Mouse (Mus musculus) myocyte (in vitro differentiated cells): Measurements from ENCODE around the gene Ncf4. TPM values are rescaled to one million over a fixed set of nuclear protein-coding genes. Genes with fewer than 3 reads are reported as not detected.
A peak's percentile ranks its signal among the peaks of the same experiment; 100 is the strongest.

Experiments
- H3K27me3 ChIP-seq: one replicate; pipeline ENCODE4 v1.6.1; 2011; ENCODE audit not compliant: control insufficient read depth, insufficient read depth, insufficient read length
- H3K36me3 ChIP-seq: one replicate; pipeline ENCODE4 v1.6.1; 2011; ENCODE audit not compliant: control insufficient read depth, insufficient read depth
- H3K4me2 ChIP-seq: one replicate; pipeline ENCODE4 v1.6.1; 2011; ENCODE audit warnings: low read depth, control low read depth
- H3K4me3 ChIP-seq: one replicate; pipeline ENCODE4 v1.5.1; 2011; ENCODE audit warnings: mild to moderate bottlenecking, control low read depth, moderate library complexity
- H3K79me2 ChIP-seq: one replicate; pipeline ENCODE4 v1.6.1; 2011; ENCODE audit not compliant: control insufficient read depth, insufficient read depth
- H3ac ChIP-seq: one replicate; pipeline ENCODE4 v1.6.1; 2011; ENCODE audit not compliant: control insufficient read depth, insufficient read length
- CEBPB ChIP-seq: IDR thresholded peaks from 2 replicates; pipeline ENCODE4 v1.6.1; 2011; ENCODE audit warnings: mild to moderate bottlenecking, moderate library complexity; ENCODE audit not compliant: poor library complexity, insufficient read depth, severe bottlenecking
- E2F4 ChIP-seq: IDR thresholded peaks from one replicate; pipeline ENCODE4 v1.6.1; 2011; ENCODE audit warnings: mild to moderate bottlenecking, control low read depth, moderate library complexity; ENCODE audit not compliant: insufficient read depth
- MAX ChIP-seq: IDR thresholded peaks from one replicate; pipeline ENCODE4 v1.6.1; 2011; ENCODE audit warnings: low read depth, mild to moderate bottlenecking, control low read depth
- MYOD1 ChIP-seq, 3 experiments: IDR thresholded peaks; one replicate each; pipeline ENCODE4 v1.6.1; 2011; ENCODE audit warnings: control low read depth in 2 of 3, low read depth in 2 of 3, mild to moderate bottlenecking in 2 of 3, moderate library complexity in 1 of 3; ENCODE audit not compliant: insufficient read length in 2 of 3, control insufficient read depth in 1 of 3
- MYOG ChIP-seq, 3 experiments: IDR thresholded peaks; one replicate each; pipeline ENCODE4 v1.6.1; 2011; ENCODE audit warnings: control low read depth in 2 of 3, low read depth in 2 of 3, mild to moderate bottlenecking in 2 of 3; ENCODE audit not compliant: insufficient read length in 2 of 3, control insufficient read depth in 1 of 3, insufficient read depth in 1 of 3
- POLR2A ChIP-seq: IDR thresholded peaks from one replicate; pipeline ENCODE4 v1.6.1; 2011; ENCODE audit warnings: low read depth, mild to moderate bottlenecking, control low read depth, moderate library complexity; ENCODE audit not compliant: insufficient read length
- POLR2AphosphoS2 ChIP-seq: IDR thresholded peaks from one replicate; pipeline ENCODE4 v1.6.1; 2011; ENCODE audit warnings: low read depth, control low read depth; ENCODE audit not compliant: insufficient read length
- REST ChIP-seq: IDR thresholded peaks from one replicate; pipeline ENCODE4 v1.6.1; 2011; ENCODE audit warnings: mild to moderate bottlenecking, control low read depth, moderate library complexity; ENCODE audit not compliant: insufficient read depth, insufficient read length
- SRF ChIP-seq: IDR thresholded peaks from one replicate; pipeline ENCODE4 v1.6.1; 2011; ENCODE audit warnings: low read depth; ENCODE audit not compliant: control insufficient read depth, insufficient read length
- TCF12 ChIP-seq: IDR thresholded peaks from one replicate; pipeline ENCODE4 v1.6.1; 2011; ENCODE audit warnings: mild to moderate bottlenecking, control low read depth; ENCODE audit not compliant: poor library complexity, insufficient read depth, severe bottlenecking
- TCF3 ChIP-seq: IDR thresholded peaks from one replicate; pipeline ENCODE4 v1.6.1; 2011; ENCODE audit warnings: low read depth, control low read depth; ENCODE audit not compliant: insufficient read length
- USF1 ChIP-seq: IDR thresholded peaks from one replicate; pipeline ENCODE4 v1.6.1; 2011; ENCODE audit warnings: low read depth, mild to moderate bottlenecking, control low read depth, moderate library complexity
- polyA plus RNA-seq: library from polyadenylated mRNA; unstranded; fragments of >200 nt; fragmentation: generic; extraction: Trizol; gene quantifications from one replicate; pipeline ENCODE4 v1.2.1, GENCODE M21; 2012; ENCODE audit warnings: missing spikeins

Gene Ncf4
- polyA plus RNA-seq, 1 experiment, result 0.79 TPM

DNA sequence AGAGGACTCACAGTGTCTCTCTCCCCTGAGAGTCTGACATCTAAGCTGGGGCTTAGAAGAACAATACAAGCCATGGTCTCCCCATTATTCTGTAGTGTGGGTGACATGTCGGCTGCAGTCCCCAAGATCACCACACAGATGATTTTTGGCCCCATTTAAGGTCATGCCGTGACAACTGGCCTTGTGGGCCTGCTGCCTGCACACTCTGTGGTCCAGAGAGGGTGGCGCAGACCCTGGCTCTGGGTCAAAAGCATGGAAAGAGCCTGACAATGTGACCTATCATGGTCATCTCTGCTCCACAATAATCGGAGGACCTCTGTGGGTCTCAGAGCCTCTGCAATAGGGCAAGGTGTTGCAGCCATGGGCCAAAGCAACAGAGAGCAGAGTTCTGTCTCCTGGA is 49.1 kb downstream of the Ncf4 start:
- H3K4me2 ChIP-seq, result no peak overlapping the region
- H3K4me3 ChIP-seq, result no peak overlapping the region
- H3K27me3 ChIP-seq, result no peaks in the 10 kb centered on the region
- no peaks in the 10 kb centered on the region for H3K36me3 ChIP-seq
- TF ChIP-seq TCF12, result no peak
- no peak for TF ChIP-seq CEBPB
- no peak for TF ChIP-seq POLR2AphosphoS2
- no peak for TF ChIP-seq USF1
- no peak for TF ChIP-seq MAX
- no peak for TF ChIP-seq E2F4
- no peak for TF ChIP-seq POLR2A
- TF ChIP-seq TCF3, result no peak
- H3ac ChIP-seq, result no peak overlapping the region
- H3K79me2 ChIP-seq, result no peaks in the 10 kb centered on the region

DNA sequence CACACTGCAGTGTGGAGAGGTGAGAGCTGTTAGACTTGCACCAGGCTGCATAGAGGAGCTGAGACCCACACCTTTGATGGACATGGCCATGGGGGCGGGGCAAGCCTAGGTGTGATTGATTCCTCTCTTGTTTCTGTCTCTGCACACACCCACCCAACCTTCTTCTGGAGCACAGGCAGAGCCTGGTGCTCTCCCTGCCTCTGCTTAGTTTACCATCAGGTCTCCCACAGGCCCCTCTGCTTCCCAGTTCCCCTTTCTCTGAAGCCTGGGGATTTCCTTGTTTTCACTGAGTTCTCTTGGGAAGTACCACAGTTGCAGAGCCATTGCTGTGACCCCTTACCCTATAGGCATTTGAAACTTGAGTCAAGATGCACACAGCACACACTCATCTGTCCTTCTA is 54.0 kb downstream of the Ncf4 start:
- TF ChIP-seq POLR2A (no peak), MYOG (IDR thresholded peaks at IDR 0.05; ENCODE audit: control insufficient read depth in 1 of 3, insufficient read depth in 1 of 3, insufficient read length in 2 of 3, low read depth in 2 of 3) (no peak), MAX (no peak), POLR2AphosphoS2 (no peak), TCF3 (no peak), MYOD1 (IDR thresholded peaks at IDR 0.05; ENCODE audit: control insufficient read depth in 1 of 3, insufficient read length in 2 of 3, low read depth in 2 of 3) (no peak), SRF (no peak), USF1 (no peak), CEBPB (no peak), TCF12 (no peak)
- Histone ChIP-seq H3K27me3 (no peaks in the 10 kb centered on the region), H3ac (no peak overlapping the region), H3K79me2 (no peaks in the 10 kb centered on the region), H3K4me3 (no peak overlapping the region), H3K36me3 (no peaks in the 10 kb centered on the region), H3K4me2 (no peak overlapping the region)

DNA sequence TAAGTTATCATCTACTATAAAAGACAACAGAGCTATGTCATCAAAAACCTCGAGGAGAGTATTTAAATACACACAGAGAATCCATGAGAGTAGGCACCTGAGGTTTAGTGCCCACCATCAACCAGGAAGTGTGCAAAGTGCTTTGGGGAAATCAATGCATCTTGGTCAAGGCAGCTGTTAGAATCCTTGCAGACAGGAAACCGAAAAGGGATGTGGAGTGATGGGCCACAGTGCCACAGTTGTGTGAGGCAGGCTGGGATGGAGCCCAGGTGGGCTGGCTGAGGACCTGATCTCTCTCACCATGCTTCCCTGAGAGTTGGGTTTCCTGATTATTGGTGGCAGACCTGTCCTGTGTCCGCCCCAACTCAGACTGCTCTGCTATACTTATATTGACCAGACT is 55.0 kb downstream of the Ncf4 start:
- TF ChIP-seq MAX, result no peak
- no peak for TF ChIP-seq MYOD1 (IDR thresholded peaks at IDR 0.05; ENCODE audit: control insufficient read depth in 1 of 3, insufficient read length in 2 of 3, low read depth in 2 of 3)
- no peak for TF ChIP-seq POLR2A
- TF ChIP-seq SRF, result no peak
- TF ChIP-seq REST, result no peak
- TF ChIP-seq TCF12, result no peak
- TF ChIP-seq POLR2AphosphoS2, result no peak
- no peak for TF ChIP-seq E2F4
- H3K36me3 ChIP-seq, result no peaks in the 10 kb centered on the region
- no peaks in the 10 kb centered on the region for H3K79me2 ChIP-seq
- no peak overlapping the region for H3K4me3 ChIP-seq
- H3ac ChIP-seq, result no peak overlapping the region
- no peaks in the 10 kb centered on the region for H3K27me3 ChIP-seq
- no peak overlapping the region for H3K4me2 ChIP-seq

DNA sequence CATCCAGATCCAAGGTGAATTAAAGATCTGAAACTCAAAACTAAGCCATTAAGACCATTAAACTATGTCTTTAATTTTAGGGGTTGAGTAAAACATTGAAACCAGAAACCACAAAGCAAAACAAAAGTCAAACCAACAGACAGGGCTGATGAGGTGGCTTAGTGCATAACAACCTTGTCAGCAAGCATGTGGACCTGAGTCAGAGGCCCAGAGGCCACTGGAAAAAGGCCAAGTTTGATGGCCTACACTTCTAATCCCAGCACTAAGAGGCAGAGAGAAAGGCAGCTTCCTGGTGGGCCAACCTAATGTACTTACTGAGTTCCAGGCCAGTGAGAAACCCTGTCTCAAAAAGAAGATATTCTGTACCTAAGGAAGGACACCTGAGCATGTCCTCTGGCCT is 56.2 kb downstream of the Ncf4 start:
- no peaks in the 10 kb centered on the region for H3K36me3 ChIP-seq
- TF ChIP-seq POLR2AphosphoS2, result no peak
- no peak for TF ChIP-seq CEBPB
- TF ChIP-seq E2F4, result no peak
- TF ChIP-seq TCF12, result no peak
- no peak for TF ChIP-seq MAX
- no peak for TF ChIP-seq REST
- no peak for TF ChIP-seq POLR2A
- H3ac ChIP-seq, result no peak overlapping the region
- peak overlapping the region; percentile 43 for H3K4me2 ChIP-seq
- no peak overlapping the region for H3K4me3 ChIP-seq
- H3K27me3 ChIP-seq, result no peaks in the 10 kb centered on the region
- H3K79me2 ChIP-seq, result no peaks in the 10 kb centered on the region

DNA sequence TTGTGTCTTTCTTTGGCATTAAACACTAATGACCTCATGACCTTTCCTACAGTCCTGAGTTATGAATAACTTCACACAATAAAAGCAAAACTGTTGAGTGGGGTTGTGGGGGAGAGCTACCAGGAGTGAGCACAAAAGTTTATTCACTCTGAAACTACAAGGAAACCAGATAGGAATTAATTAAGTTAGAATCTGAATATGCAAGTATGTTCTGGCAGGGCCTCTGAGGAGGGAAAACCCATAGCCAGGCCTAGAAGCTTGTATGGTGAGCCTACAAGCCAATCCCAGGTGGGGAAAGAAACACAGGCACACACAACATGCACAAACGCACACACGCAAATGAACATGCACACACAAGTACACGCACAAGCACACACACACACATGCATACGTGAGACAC is 58.1 kb downstream of the Ncf4 start:
- TF ChIP-seq REST, result no peak
- TF ChIP-seq MAX, result no peak
- no peak for TF ChIP-seq TCF3
- TF ChIP-seq USF1, result no peak
- TF ChIP-seq POLR2A, result no peak
- no peak for TF ChIP-seq POLR2AphosphoS2
- TF ChIP-seq MYOG (IDR thresholded peaks at IDR 0.05; ENCODE audit: control insufficient read depth in 1 of 3, insufficient read depth in 1 of 3, insufficient read length in 2 of 3, low read depth in 2 of 3), result no peak
- TF ChIP-seq MYOD1 (IDR thresholded peaks at IDR 0.05; ENCODE audit: control insufficient read depth in 1 of 3, insufficient read length in 2 of 3, low read depth in 2 of 3), result no peak
- TF ChIP-seq CEBPB, result no peak
- TF ChIP-seq E2F4, result no peak
- no peak for TF ChIP-seq SRF
- no peak for TF ChIP-seq TCF12
- Histone ChIP-seq H3K36me3 (no peaks in the 10 kb centered on the region), H3K79me2 (no peaks in the 10 kb centered on the region), H3K4me3 (no peak overlapping the region), H3K27me3 (no peaks in the 10 kb centered on the region), H3ac (no peak overlapping the region), H3K4me2 (no peak overlapping the region)
